Comparison of ENCODE assay signal across 8 mouse cellular contexts in genomic region chr8:79712676-79713075, GRCm38 (mm10). TPM values are rescaled to one million over a fixed set of nuclear protein-coding genes. Genes with fewer than 3 reads are reported as not detected.
A peak's percentile ranks its signal among the peaks of the same experiment; 100 is the strongest.
DNase-seq lines count a peak whose midpoint lies in the region; ATAC-seq lines count a peak whose summit lies in the region.

No protein-coding gene starts in this region.

- H3K4me2 ChIP-seq in kidney, embryonic 14.5 days (replicated peaks; ENCODE audit: low read depth, low read length), result peak overlapping the region; percentile 61; the same call in 1 of the 2 replicates
- peak overlapping the region; percentile 63 for H3K4me2 ChIP-seq in hindbrain, embryonic 15.5 days
- H3K4me2 ChIP-seq in midbrain, embryonic 12.5 days (replicated peaks), result peak overlapping the region; percentile 41

- DNase-seq in kidney, postnatal 25 days, result no peak
- peak; percentile 59 for DNase-seq in ZHBTc4 (ENCODE audit: low read depth, low spot score)
- no peak for DNase-seq in retina, embryonic 14.5 days (ENCODE audit: low spot score)
- no peak for DNase-seq in left cerebral cortex, postnatal 14 days (ENCODE audit: low spot score in 2 of 2)

- H3K27me3 ChIP-seq in kidney, embryonic 14.5 days (ENCODE audit: control insufficient read depth, insufficient read depth, low read length), result no peaks in the 10 kb centered on the region
- no peaks in the 10 kb centered on the region for H3K27me3 ChIP-seq in hindbrain, embryonic 15.5 days
- H3K27me3 ChIP-seq in midbrain, embryonic 12.5 days, result no peaks in the 10 kb centered on the region

- H3K4me3 ChIP-seq in kidney, embryonic 14.5 days (ENCODE audit: low read length), result no peak overlapping the region
- no peak overlapping the region for H3K4me3 ChIP-seq in hindbrain, embryonic 15.5 days
- no peak overlapping the region for H3K4me3 ChIP-seq in midbrain, embryonic 12.5 days

- intact Hi-C loops in left cerebral cortex, postnatal 14 days (cut with DNase I), result no loop called here

- H3K4me1 ChIP-seq in kidney, embryonic 14.5 days (ENCODE audit: control insufficient read depth, insufficient read depth, low read length), result 0 out of 2 replicates have a peak, but pooled peaks cover 5% of the 10 kb centered on the region
- H3K4me1 ChIP-seq in hindbrain, embryonic 15.5 days (replicated peaks), result peaks cover 13% of the 10 kb centered on the region
- peaks cover 8% of the 10 kb centered on the region for H3K4me1 ChIP-seq in midbrain, embryonic 12.5 days

- no peak overlapping the region for H3K27ac ChIP-seq in kidney, embryonic 14.5 days (ENCODE audit: low read depth, low read length)
- H3K27ac ChIP-seq in hindbrain, embryonic 15.5 days (replicated peaks), result no peak overlapping the region
- H3K27ac ChIP-seq in midbrain, embryonic 12.5 days (replicated peaks), result no peak overlapping the region

- no peak for ATAC-seq in kidney, embryonic 14.5 days (ENCODE audit: low FRiP score, low TSS enrichment)
- no peak for ATAC-seq in hindbrain, embryonic 15.5 days (ENCODE audit: low FRiP score, low read depth)
- ATAC-seq in midbrain, embryonic 12.5 days (ENCODE audit: low FRiP score, low read depth), result no peak
- ATAC-seq in megakaryocyte-erythroid progenitor cell, adult 5-6 weeks (replicated peaks; ENCODE audit: low FRiP score, low TSS enrichment, poor library complexity, severe bottlenecking), result no peak

- 65% methylated on average over 5 of the region's 6 CpGs for WGBS in kidney, embryonic 14.5 days
- 59% methylated on average over 5 of the region's 6 CpGs for WGBS in hindbrain, embryonic 15.5 days
- 55% methylated on average over 5 of the region's 6 CpGs for WGBS in midbrain, embryonic 12.5 days

- peaks cover 15% of the 10 kb centered on the region for H3K36me3 ChIP-seq in kidney, embryonic 14.5 days (ENCODE audit: control insufficient read depth, insufficient read depth, low read length)
- H3K36me3 ChIP-seq in hindbrain, embryonic 15.5 days, result peaks cover 7% of the 10 kb centered on the region; the same call in 1 of the 2 replicates
- H3K36me3 ChIP-seq in midbrain, embryonic 12.5 days, result peaks cover 25% of the 10 kb centered on the region

- H3K9ac ChIP-seq in kidney, embryonic 14.5 days (ENCODE audit: low read depth, low read length), result no peak overlapping the region
- H3K9ac ChIP-seq in hindbrain, embryonic 15.5 days, result no peak overlapping the region
- no peak overlapping the region; the same call in 1 of the 2 replicates for H3K9ac ChIP-seq in midbrain, embryonic 12.5 days (replicated peaks)

- no peaks in the 10 kb centered on the region for H3K9me3 ChIP-seq in kidney, embryonic 14.5 days (ENCODE audit: control insufficient read depth, low read length)
- H3K9me3 ChIP-seq in hindbrain, embryonic 15.5 days, result no peaks in the 10 kb centered on the region
- H3K9me3 ChIP-seq in midbrain, embryonic 12.5 days, result no peaks in the 10 kb centered on the region

RNA-seq across cellular contexts. Expression of gene Anapc10, which starts 1.1 kb away (rescaled TPM):
- 38.4 and 54.9 TPM in 2 replicates for polyA plus RNA-seq in kidney, embryonic 14.5 days (2014; fragmentation: Nextera tagmentation; extraction: Ambion mirVana)
- polyA plus RNA-seq in hindbrain, embryonic 15.5 days (2015; fragmentation: Nextera tagmentation; extraction: Ambion mirVana), result 31.2 and 38.2 TPM in 2 replicates
- 41.1 and 48.5 TPM in 2 replicates for polyA plus RNA-seq in midbrain, embryonic 12.5 days (2016; fragmentation: Nextera tagmentation; extraction: Ambion mirVana)
- total RNA-seq in megakaryocyte-erythroid progenitor cell, adult 5-6 weeks (2014; fragmentation: Nextera tagmentation), result 7.3 and 33.3 TPM in 2 replicates
- total RNA-seq in megakaryocyte-erythroid progenitor cell, adult 5-6 weeks (2017), result 13.2 TPM in 2 replicates
- 10 to 100 TPM; 10.5 to 10.6 TPM for total RNA-seq in left cerebral cortex, postnatal 14 days (2021)

RNA-seq across cellular contexts. Expression of gene Abce1, which starts 1.1 kb away (rescaled TPM):
- polyA plus RNA-seq in kidney, embryonic 14.5 days (2014; fragmentation: Nextera tagmentation; extraction: Ambion mirVana), result 66.4 and 127 TPM in 2 replicates
- 80.6 and 81.2 TPM in 2 replicates for polyA plus RNA-seq in hindbrain, embryonic 15.5 days (2015; fragmentation: Nextera tagmentation; extraction: Ambion mirVana)
- 108 and 116 TPM in 2 replicates for polyA plus RNA-seq in midbrain, embryonic 12.5 days (2016; fragmentation: Nextera tagmentation; extraction: Ambion mirVana)
- total RNA-seq in megakaryocyte-erythroid progenitor cell, adult 5-6 weeks (2014; fragmentation: Nextera tagmentation), result 221 and 233 TPM in 2 replicates
- 334 and 335 TPM in 2 replicates for total RNA-seq in megakaryocyte-erythroid progenitor cell, adult 5-6 weeks (2017)
- 10 to 100 TPM; 74.3 to 76.1 TPM for total RNA-seq in left cerebral cortex, postnatal 14 days (2021)
